ENCODE assay signal across 8 mouse cellular contexts in the genomic region with DNA sequence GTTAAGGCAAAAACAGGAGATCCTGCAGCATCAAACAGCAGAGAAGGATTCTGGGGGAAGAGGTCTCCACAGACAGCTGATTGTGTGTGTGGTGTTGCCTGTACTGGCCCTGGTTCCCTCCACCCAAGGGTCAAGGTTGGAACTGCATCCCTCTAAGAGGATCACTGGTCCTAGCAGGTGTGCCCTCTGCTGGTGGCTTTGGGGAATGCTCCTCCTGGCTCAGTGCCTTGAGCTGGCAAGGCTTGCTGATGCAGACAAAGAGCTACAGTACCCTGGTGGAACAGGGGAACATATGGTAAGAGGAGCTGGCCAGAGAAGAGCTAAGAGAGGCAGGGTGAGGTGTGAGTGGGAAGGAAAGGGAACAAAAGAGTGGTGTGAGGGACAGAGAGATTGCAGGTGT. TPM values are rescaled to one million over a fixed set of nuclear protein-coding genes. Genes with fewer than 3 reads are reported as not detected.
DNase-seq lines count a peak whose midpoint lies in the region; ATAC-seq and TF ChIP-seq lines count a peak whose summit lies in the region.

No protein-coding gene starts in this region.

- H3K36me3 ChIP-seq in hindbrain, embryonic 12.5 days: no peaks in the 10 kb centered on the region
- no peaks in the 10 kb centered on the region for H3K36me3 ChIP-seq in lung, postnatal 0 days (ENCODE audit: insufficient read depth, low read length)

- peaks cover 23% of the 10 kb centered on the region for H3K4me1 ChIP-seq in hindbrain, embryonic 12.5 days
- H3K4me1 ChIP-seq in lung, postnatal 0 days (ENCODE audit: insufficient read depth, low read depth, low read length): no peaks in the 10 kb centered on the region

- H3K4me2 ChIP-seq in hindbrain, embryonic 12.5 days (replicated peaks): no peak overlapping the region
- no peak overlapping the region for H3K4me2 ChIP-seq in lung, postnatal 0 days (replicated peaks; ENCODE audit: low read depth, low read length)

- no peak for TF ChIP-seq EP300 in lung, postnatal 0 days (IDR thresholded peaks at IDR 0.05)

- no peak overlapping the region for H3K4me3 ChIP-seq in hindbrain, embryonic 12.5 days
- no peak overlapping the region for H3K4me3 ChIP-seq in lung, postnatal 0 days (ENCODE audit: low read depth, low read length)

- no peaks in the 10 kb centered on the region for H3K9me3 ChIP-seq in hindbrain, embryonic 12.5 days (replicated peaks)
- H3K9me3 ChIP-seq in lung, postnatal 0 days (ENCODE audit: low read length): no peaks in the 10 kb centered on the region

- peak; percentile 94 for DNase-seq in Muller cell, postnatal 12 days (ENCODE audit: inconsistent ontology term)
- DNase-seq in cerebellum, adult 9-11 months: peak; percentile 98
- peak; percentile 86 to 90 for DNase-seq in frontal cortex, postnatal 10 days (ENCODE audit: low spot score in 2 of 2)
- DNase-seq in layer of hippocampus, postnatal 10 days (ENCODE audit: low spot score in 2 of 2): peak; percentile 99 to 100
- peak; percentile 91 for DNase-seq in lung, postnatal 0 days (ENCODE audit: low spot score)
- DNase-seq in retina, adult 2 months (ENCODE audit: low read depth, low spot score): peak; percentile 79
- DNase-seq in thymus, postnatal 25 days: peak; percentile 89

- TF ChIP-seq CTCF in lung, postnatal 0 days (IDR thresholded peaks at IDR 0.05): peak; percentile 100

- H3K9ac ChIP-seq in hindbrain, embryonic 12.5 days: peak overlapping the region; percentile 35; the same call in 1 of the 2 replicates
- no peak overlapping the region for H3K9ac ChIP-seq in lung, postnatal 0 days (replicated peaks; ENCODE audit: low read depth)

- peaks cover 1% of the 10 kb centered on the region; the same call in 1 of the 2 replicates for H3K27me3 ChIP-seq in hindbrain, embryonic 12.5 days
- H3K27me3 ChIP-seq in lung, postnatal 0 days (replicated peaks; ENCODE audit: insufficient read depth, low read length): 0 out of 2 replicates have a peak, but pooled peaks cover 5% of the 10 kb centered on the region

- peak; percentile 72 for ATAC-seq in hindbrain, embryonic 12.5 days (ENCODE audit: low FRiP score)
- peak; percentile 87 for ATAC-seq in lung, postnatal 0 days

- H3K27ac ChIP-seq in hindbrain, embryonic 12.5 days: peak overlapping the region; percentile 68
- no peak overlapping the region for H3K27ac ChIP-seq in lung, postnatal 0 days (ENCODE audit: low read length)

RNA-seq across cellular contexts. Expression of gene Aanat, which starts 6.2 kb away (rescaled TPM):
- polyA plus RNA-seq in hindbrain, embryonic 12.5 days (2016; fragmentation: Nextera tagmentation; extraction: Ambion mirVana): 0.15 TPM in 1 of 2 replicates, not detected in the other
- total RNA-seq in layer of hippocampus, postnatal 10 days (2021): under 1 TPM in 1 of 2 experiments, not detected in 1; 0.34 TPM
- polyA plus RNA-seq in lung, postnatal 0 days (2015; fragmentation: Nextera tagmentation; extraction: Ambion mirVana): 0.26 TPM in 1 of 2 replicates, not detected in the other

RNA-seq across cellular contexts. Expression of gene Ube2o, which starts 11.2 kb away (rescaled TPM):
- 23.6 and 27.6 TPM in 2 replicates for polyA plus RNA-seq in hindbrain, embryonic 12.5 days (2016; fragmentation: Nextera tagmentation; extraction: Ambion mirVana)
- 100 to 1,000 TPM; 115 to 118 TPM for total RNA-seq in layer of hippocampus, postnatal 10 days (2021)
- polyA plus RNA-seq in lung, postnatal 0 days (2015; fragmentation: Nextera tagmentation; extraction: Ambion mirVana): 9.1 and 9.8 TPM in 2 replicates

RNA-seq across cellular contexts. Expression of gene Rhbdf2, which starts 34.4 kb away (rescaled TPM):
- 3.7 and 4.5 TPM in 2 replicates for polyA plus RNA-seq in hindbrain, embryonic 12.5 days (2016; fragmentation: Nextera tagmentation; extraction: Ambion mirVana)
- 1 to 10 TPM in 1 of 2 experiments, under 1 TPM in 1; 0.94 to 1.5 TPM for total RNA-seq in layer of hippocampus, postnatal 10 days (2021)
- polyA plus RNA-seq in lung, postnatal 0 days (2015; fragmentation: Nextera tagmentation; extraction: Ambion mirVana): 23.5 and 27.9 TPM in 2 replicates
